Mouse (Mus musculus) hematopoietic stem cell, adult 5-6 weeks (primary cell): ENCODE data around the gene Grm8. TPM values are rescaled to one million over a fixed set of nuclear protein-coding genes. Genes with fewer than 3 reads are reported as not detected.
"Not testable (repeated sequence)": the region's sequence is repeated elsewhere in the genome, so short reads cannot be mapped to it uniquely, and the experiment has no call there.

Experiments
- ATAC-seq, 2 experiments: fragments of 125-278 bp in 1 of 2; replicated peaks in 1 of 2; 2 replicates each; pipeline ENCODE4 v1.8.0; 2016 to 2017; ENCODE audit warnings: inconsistent platforms in 2 of 2, mild to moderate bottlenecking in 2 of 2, moderate number of reproducible peaks in 2 of 2, low read depth in 1 of 2, moderate TSS enrichment in 1 of 2; ENCODE audit not compliant: low FRiP score in 2 of 2, poor library complexity in 2 of 2, severe bottlenecking in 2 of 2, insufficient read depth in 1 of 2, low TSS enrichment in 1 of 2
- total RNA-seq: library from RNA; stranded (forward); fragments of 172-1452, 232-1000 nt; gene quantifications from 2 replicates; pipeline ENCODE4 v1.2.3, GENCODE M21; 2017

Gene Grm8
- total RNA-seq, 1 experiment from 2014 or later: not detected

GRCm38 (mm10) chr6:27928058-27928457 lies 206.9 kb downstream of the Grm8 start:
- no peak for ATAC-seq

GRCm38 (mm10) chr6:27913281-27913680 lies 221.7 kb downstream of the Grm8 start:
- no peak for ATAC-seq

GRCm38 (mm10) chr6:27904358-27904757 lies 230.6 kb downstream of the Grm8 start:
- ATAC-seq: no peak

- ATAC-seq: no peak
Measured at GRCm38 (mm10) chr6:27902224-27902623, 232.8 kb downstream of the Grm8 start.

GRCm38 (mm10) chr6:27901396-27901795 lies 233.6 kb downstream of the Grm8 start:
- no peak for ATAC-seq

GRCm38 (mm10) chr6:27895153-27895552 lies 239.8 kb downstream of the Grm8 start:
- ATAC-seq: no peak

- ATAC-seq: no peak
Measured at GRCm38 (mm10) chr6:27892886-27893285, 242.1 kb downstream of the Grm8 start.

- ATAC-seq: no peak
Measured at GRCm38 (mm10) chr6:27888391-27888790, 246.6 kb downstream of the Grm8 start.

GRCm38 (mm10) chr6:27887922-27888321 lies 247.1 kb downstream of the Grm8 start:
- ATAC-seq: no peak

GRCm38 (mm10) chr6:27885786-27886185 lies 249.2 kb downstream of the Grm8 start:
- ATAC-seq: no peak

GRCm38 (mm10) chr6:27849644-27850043 lies 285.3 kb downstream of the Grm8 start:
- ATAC-seq: no peak

- ATAC-seq: no peak
Measured at GRCm38 (mm10) chr6:27836159-27836558, 298.8 kb downstream of the Grm8 start.

- not testable (repeated sequence) for ATAC-seq
Measured at GRCm38 (mm10) chr6:27819735-27820134, 315.2 kb downstream of the Grm8 start.

- ATAC-seq: no peak
Measured at GRCm38 (mm10) chr6:27812789-27813188, 322.2 kb downstream of the Grm8 start.

GRCm38 (mm10) chr6:27809996-27810395 lies 325.0 kb downstream of the Grm8 start:
- ATAC-seq: no peak

- no peak for ATAC-seq
Measured at GRCm38 (mm10) chr6:27806741-27807140, 328.2 kb downstream of the Grm8 start.

- ATAC-seq: no peak
Measured at GRCm38 (mm10) chr6:27800881-27801572, 334.0 kb downstream of the Grm8 start.

GRCm38 (mm10) chr6:27798735-27799134 lies 336.2 kb downstream of the Grm8 start:
- no peak for ATAC-seq

GRCm38 (mm10) chr6:27789566-27789965 lies 345.4 kb downstream of the Grm8 start:
- ATAC-seq: no peak
